Mouse (Mus musculus): ENCODE measurements around the gene Got1.

Gene Got1

GRCm38 (mm10) chr19:43487429-43487828 is 37.0 kb downstream of the Got1 start:
- no peak for DNase-seq (ENCODE audit: low spot score in 2 of 2)

GRCm38 (mm10) chr19:43480512-43480911 is 43.9 kb downstream of the Got1 start:
- DNase-seq (ENCODE audit: low spot score in 2 of 2), result no peak

- DNase-seq (ENCODE audit: low spot score in 2 of 2), result no peak
Observed at GRCm38 (mm10) chr19:43479431-43479830, 45.0 kb downstream of the Got1 start.

GRCm38 (mm10) chr19:43478891-43479290 is 45.5 kb downstream of the Got1 start:
- DNase-seq (ENCODE audit: low spot score in 2 of 2), result peak; percentile 58 to 73

GRCm38 (mm10) chr19:43477436-43477835 is 47.0 kb downstream of the Got1 start:
- no peak for DNase-seq (ENCODE audit: low spot score in 2 of 2)

- no peak for DNase-seq (ENCODE audit: low spot score in 2 of 2)
Observed at GRCm38 (mm10) chr19:43476063-43476462, 48.3 kb downstream of the Got1 start.

GRCm38 (mm10) chr19:43475642-43476041 is 48.8 kb downstream of the Got1 start:
- no peak for DNase-seq (ENCODE audit: low spot score in 2 of 2)

- DNase-seq (ENCODE audit: low spot score in 2 of 2), result no peak
Observed at GRCm38 (mm10) chr19:43472781-43473180, 51.6 kb downstream of the Got1 start.

- DNase-seq (ENCODE audit: low spot score in 2 of 2), result no peak
Observed at GRCm38 (mm10) chr19:43472331-43472730, 52.1 kb downstream of the Got1 start.

GRCm38 (mm10) chr19:43469333-43469732 is 55.1 kb downstream of the Got1 start:
- no peak for DNase-seq (ENCODE audit: low spot score in 2 of 2)

- DNase-seq (ENCODE audit: low spot score in 2 of 2), result no peak
Observed at GRCm38 (mm10) chr19:43467927-43468685, 56.3 kb downstream of the Got1 start.

- DNase-seq (ENCODE audit: low spot score in 2 of 2), result no peak
Observed at GRCm38 (mm10) chr19:43465601-43466255, 58.7 kb downstream of the Got1 start.

- DNase-seq (ENCODE audit: low spot score in 2 of 2), result no peak
Observed at GRCm38 (mm10) chr19:43465076-43465475, 59.3 kb downstream of the Got1 start.

- DNase-seq (ENCODE audit: low spot score in 2 of 2), result no peak
Observed at GRCm38 (mm10) chr19:43464294-43464687, 60.1 kb downstream of the Got1 start.

GRCm38 (mm10) chr19:43463546-43464293 is 60.7 kb downstream of the Got1 start:
- no peak for DNase-seq (ENCODE audit: low spot score in 2 of 2)

GRCm38 (mm10) chr19:43462141-43462540 is 62.3 kb downstream of the Got1 start:
- no peak for DNase-seq (ENCODE audit: low spot score in 2 of 2)

- DNase-seq (ENCODE audit: low spot score in 2 of 2), result no peak
Observed at GRCm38 (mm10) chr19:43460481-43460880, 63.9 kb downstream of the Got1 start.

- DNase-seq (ENCODE audit: low spot score in 2 of 2), result no peak
Observed at GRCm38 (mm10) chr19:43459948-43460347, 64.5 kb downstream of the Got1 start.

- DNase-seq (ENCODE audit: low spot score in 2 of 2), result no peak
Observed at GRCm38 (mm10) chr19:43453025-43453424, 71.4 kb downstream of the Got1 start.

GRCm38 (mm10) chr19:43452176-43452575 is 72.2 kb downstream of the Got1 start:
- no peak for DNase-seq (ENCODE audit: low spot score in 2 of 2)

- no peak for DNase-seq (ENCODE audit: low spot score in 2 of 2)
Observed at GRCm38 (mm10) chr19:43451563-43451962, 72.8 kb downstream of the Got1 start.
